Mouse (Mus musculus): Measurements from ENCODE around the gene Magohb. TPM values are rescaled to one million over a fixed set of nuclear protein-coding genes. Genes with fewer than 3 reads are reported as not detected.

The Magohb gene
- polyA plus RNA-seq, 1 experiment from 2014 or later = 66.5 TPM

DNA sequence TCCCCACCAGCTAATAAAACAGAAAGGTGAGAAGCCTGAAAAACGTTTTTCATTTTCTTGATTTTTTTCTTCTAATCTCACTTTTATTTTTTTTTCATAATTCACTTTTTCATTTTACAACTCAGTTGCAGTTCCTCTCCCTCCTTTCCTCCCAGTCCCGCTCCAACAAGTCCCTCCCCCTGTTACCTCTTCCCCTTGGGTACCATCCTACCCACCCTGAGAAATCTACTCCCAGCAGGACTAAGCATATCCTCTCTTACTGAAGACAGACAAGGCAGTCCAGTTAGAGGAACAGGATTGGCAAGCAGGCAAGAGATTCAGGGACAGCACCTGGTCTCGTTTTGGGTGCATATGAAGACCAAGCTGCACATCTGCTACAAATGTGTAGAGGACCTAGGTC is 30.3 kb downstream of the Magohb start:
- no peak for DNase-seq (ENCODE audit: low spot score)

GRCm38 (mm10) chr6:131262009-131262408 is 31.0 kb downstream of the Magohb start:
- DNase-seq (ENCODE audit: low spot score) = no peak

GRCm38 (mm10) chr6:131247206-131247605 is 45.8 kb downstream of the Magohb start, which contains the start of gene Klra2:
TSS of gene Klra2 (minus strand) at chr6:131247362.
- no peak for DNase-seq (ENCODE audit: low spot score)

GRCm38 (mm10) chr6:131245081-131245480 is 48.0 kb downstream of the Magohb start:
- no peak for DNase-seq (ENCODE audit: low spot score)

Other genes with a start within 250 kb of the Magohb start
- gene Klra2, start 45.9 kb downstream of the Magohb start, polyA plus RNA-seq (2015; fragmentation: Nextera tagmentation; extraction: Ambion mirVana) = 0.08 TPM in 1 of 2 replicates, not detected in the other
- 0.14 and 0.32 TPM in 2 replicates for gene Styk1, start 60.4 kb upstream of the Magohb start, polyA plus RNA-seq (2015; fragmentation: Nextera tagmentation; extraction: Ambion mirVana)
- gene Ybx3, start 95.2 kb upstream of the Magohb start, polyA plus RNA-seq (2015; fragmentation: Nextera tagmentation; extraction: Ambion mirVana) = 39.0 and 47.6 TPM in 2 replicates
- not detected in 2 replicates for gene 5430401F13Rik, start 193.2 kb upstream of the Magohb start, polyA plus RNA-seq (2015; fragmentation: Nextera tagmentation; extraction: Ambion mirVana)
- 0.37 and 0.48 TPM in 2 replicates for gene Gm6619, start 193.2 kb upstream of the Magohb start, polyA plus RNA-seq (2015; fragmentation: Nextera tagmentation; extraction: Ambion mirVana)